Mouse (Mus musculus) thymus, postnatal 10 days (tissue): ENCODE results near the gene Crp.

Experiments used
- DNase-seq, 2 experiments: peaks; one replicate each; pipeline ENCODE4 v3.0.0; 2021; ENCODE audit warnings: low spot score in 2 of 2

The Crp gene

DNA sequence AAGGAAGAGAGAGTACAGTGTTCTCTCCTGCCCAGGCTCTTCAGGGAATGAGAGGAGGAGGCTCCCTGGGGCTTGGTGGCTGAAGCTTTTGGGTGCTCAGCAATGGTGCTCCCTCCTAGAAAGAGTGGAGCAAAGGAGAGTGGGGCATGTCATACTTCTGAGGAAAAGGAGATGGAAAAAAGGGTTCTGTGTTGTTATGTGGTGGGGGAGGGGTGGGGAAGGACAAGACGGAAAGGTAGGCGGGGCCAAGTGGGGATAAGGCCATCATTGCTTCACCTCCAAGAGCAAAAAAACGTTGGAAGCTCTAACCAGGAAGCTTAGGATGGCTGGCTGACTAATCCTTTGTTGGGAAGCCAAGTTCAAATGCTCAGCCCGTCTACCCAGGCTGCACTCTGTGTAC is 14.1 kb downstream of the Crp start:
- DNase-seq, result no peak

DNA sequence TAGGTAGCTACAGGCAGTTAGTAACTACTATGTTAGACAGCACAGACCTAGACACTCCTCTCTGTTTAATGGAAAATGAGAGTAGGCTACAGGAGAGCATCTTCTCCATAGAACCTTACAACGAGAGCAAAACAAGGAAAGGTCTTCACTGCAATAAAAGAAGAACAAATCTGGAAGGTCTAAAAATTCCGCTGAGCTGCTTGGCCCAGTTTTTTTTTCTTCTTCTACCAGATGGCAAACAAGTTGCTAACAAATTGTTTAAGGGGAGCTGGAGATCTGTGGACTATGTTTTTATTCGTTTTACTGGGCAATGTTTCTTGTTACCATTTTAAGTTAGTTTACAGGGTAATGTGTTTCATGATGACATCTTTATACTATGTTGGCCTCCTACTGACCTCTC is 53.4 kb downstream of the Crp start:
- DNase-seq, result no peak

DNA sequence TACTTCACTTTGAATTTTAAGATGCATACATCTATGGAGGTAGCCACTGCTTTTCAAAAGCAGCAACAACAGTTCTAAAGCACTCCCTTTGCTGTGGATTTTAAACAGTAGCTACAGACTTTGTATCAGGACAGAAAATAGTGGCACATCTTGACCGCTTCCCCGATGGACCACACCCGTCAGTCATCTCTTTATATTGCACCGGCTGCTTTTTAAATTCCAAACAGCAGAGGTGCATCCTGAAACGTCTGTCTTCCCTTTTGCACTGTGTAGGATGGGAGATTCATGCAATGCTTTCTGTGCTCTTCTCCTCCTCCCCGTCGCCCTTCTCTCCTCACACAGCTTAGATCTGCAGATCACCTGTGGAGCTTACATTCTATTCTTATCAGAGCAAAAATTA is 57.3 kb downstream of the Crp start:
- DNase-seq, result no peak

DNA sequence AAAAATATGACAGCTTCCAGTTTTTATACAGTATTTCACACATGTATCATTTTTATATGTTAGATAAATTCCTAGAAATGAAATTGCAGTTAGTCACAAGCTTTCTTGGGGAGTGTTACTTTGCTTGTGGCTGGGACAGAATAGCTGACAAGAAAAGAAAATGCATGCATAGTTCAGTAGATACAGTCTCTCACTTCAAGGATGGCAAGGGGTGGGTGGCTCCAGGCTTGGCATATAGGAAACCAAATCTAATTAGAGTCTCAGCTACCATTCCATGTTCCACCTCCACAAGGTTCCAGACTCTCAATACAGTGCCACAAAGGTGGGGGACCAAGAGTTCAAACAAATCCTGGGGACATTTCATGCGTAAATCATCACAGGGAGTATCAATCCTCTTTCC is 61.7 kb downstream of the Crp start:
- DNase-seq, result no peak

DNA sequence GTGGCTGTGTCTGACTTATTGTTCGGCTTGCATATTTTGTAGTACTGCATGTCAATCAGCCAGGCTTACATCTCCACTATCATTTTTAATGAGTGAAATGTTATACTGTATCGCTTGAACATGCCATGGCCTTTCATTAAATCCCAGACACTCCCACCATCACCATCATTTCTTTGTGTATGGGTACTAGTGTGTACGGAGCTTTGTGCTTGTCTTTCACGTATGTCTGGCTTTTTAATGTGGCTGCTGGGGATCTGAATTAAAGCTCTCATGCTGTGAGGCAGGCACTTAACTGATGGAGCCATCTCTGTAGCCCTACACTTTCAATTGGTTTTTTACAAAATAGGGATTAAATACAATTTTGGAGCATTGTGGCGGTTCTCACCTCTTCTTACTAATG is 81.3 kb downstream of the Crp start:
- no peak for DNase-seq

DNA sequence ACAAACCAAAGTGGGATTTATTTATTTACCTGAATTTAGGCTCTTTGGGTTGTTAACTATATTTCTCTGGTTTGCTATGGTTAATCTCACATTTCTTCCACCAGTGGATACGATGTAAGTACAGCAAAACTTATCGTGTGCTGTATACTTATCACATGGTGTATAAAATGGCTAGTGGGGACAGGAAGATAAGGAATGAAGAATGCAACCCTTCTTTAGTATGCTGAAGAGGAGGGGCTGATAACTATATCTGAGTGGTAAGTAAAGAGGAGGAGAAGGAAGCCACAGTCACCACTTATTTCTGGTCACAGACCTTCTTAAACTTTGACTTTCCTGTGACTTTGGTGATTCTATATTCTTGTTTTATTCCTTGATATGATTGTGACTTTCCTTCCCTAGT is 87.5 kb downstream of the Crp start:
- DNase-seq, result no peak

DNA sequence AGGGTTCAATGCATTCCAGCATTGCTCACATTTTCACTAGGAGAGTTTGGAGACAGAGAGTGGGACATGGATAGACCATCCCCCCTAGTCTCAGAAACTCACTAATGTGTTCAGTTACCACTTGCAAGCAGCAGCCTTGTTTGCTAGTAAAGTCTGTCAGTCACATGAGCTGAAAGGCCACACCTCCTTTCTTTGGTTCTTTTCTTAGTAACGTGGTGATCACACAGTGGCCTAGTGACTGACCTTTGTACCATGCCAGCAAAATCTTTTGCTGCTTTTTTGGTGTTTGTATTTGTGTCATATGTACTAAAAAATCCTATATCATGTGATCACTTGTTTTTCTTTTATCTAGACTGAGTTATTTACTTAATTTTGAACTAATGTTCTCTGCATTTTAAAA is 88.0 kb downstream of the Crp start:
- no peak for DNase-seq

DNA sequence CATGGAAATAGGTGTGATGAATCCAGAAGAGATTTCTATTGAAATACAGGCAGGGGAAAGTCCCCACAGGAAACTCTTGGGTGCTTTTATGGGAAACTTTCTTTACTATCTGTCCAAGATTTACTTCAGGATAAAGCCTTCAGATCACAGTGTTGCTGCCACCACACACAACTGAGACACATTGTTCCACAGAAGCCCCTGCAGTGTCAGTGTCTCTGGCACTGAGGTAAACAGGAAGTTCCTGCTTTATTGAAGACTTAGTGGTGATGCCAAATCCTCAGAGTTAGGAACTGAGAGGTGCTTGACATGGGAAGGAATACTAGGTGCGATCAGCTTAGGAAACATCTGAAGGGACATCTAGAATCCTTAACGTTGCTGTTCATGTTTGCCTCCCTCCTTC is 131.1 kb downstream of the Crp start:
- no peak for DNase-seq

DNA sequence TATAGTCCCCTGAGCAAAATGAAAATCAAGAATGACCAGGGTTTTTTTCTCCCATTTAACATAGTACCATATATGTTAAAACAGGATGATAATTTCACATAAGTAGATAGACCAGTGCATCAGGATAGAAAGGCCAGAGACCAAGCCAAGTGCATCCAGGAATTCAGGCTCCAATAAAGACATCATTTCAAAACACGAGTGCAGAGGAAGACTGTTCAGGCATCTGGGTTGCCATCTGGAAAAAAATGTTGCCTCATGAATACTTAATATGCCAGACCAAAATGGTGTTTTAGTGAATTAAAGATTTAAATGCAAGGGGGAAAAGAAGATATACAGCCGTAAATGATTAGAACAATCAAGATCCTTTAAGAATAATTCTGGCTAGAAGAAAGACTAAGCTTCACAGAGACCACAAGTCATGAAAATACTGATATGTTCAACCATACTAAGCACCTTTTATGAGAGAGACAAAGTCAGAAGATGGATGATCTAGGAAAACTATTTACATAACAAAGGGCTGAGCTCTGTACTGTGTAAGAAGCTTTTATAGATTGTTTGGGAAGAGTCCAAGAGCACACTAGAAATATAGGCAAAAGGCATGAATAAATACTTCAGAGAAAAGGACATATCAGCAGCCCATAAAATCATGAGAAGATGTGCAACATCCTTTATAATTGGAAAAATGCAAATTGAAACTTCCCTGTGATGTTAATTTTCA is 149.3 kb downstream of the Crp start:
- DNase-seq, result no peak

DNA sequence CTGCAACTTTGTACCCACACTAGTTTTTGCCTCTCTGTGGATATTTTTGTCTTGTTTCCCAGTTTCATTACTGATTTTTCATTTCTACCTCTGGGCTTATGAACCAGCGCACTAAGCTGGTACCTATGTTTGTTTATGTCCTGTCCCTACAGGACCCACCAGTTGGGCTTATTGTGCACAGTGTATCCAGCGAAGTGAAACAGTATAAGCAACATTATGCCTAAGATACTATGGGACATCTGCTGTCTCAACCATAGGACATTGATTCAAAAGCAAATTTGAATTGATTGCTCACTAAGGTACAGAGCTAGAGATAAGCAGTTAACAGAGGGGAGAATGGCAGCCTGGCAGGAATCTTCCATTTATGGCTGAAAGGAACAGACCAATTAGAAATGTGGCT is 150.3 kb downstream of the Crp start:
- DNase-seq, result no peak

DNA sequence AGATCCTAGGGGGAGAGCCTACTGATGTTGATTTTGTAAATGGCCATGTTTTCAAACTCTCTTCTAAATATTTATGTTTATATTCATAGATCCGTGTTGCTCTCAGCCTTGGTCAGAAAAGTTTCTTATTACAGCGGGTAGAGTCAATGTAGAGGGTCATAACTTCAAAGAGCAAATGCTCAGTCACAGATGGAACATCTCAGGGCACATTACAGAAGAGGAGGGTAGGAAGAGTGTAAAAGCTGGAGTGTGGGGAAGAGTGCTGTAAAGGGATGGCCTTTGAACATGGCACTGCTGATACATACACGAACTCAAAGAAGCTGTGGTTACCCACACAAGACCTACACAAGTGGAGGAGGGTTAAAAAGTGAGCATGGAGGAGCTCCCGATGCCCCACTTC is 177.4 kb downstream of the Crp start:
- no peak for DNase-seq

DNA sequence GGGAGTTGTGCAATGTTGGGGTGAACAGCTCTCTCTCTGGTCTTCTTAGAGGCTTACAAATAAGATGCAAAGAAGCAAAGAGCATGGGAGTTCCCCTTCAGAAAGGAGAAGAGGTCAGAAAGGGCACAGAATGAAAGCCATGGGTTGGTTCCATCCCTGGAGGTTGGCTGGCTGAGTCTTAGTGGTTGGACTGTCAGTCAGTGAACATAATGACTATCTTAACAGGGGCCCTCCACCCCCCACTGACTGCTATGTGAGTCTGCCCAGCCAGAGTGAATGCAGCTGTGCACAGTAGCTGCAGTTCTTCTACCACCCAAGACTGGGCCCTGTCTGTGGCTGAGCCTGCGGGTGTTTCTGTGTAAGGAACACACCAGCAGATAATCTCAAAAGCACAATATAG is 178.8 kb downstream of the Crp start:
- no peak for DNase-seq
